Mouse (Mus musculus) intestine, postnatal 0 days (tissue): ENCODE measurements at regions not wholly inside any gene's neighbourhood (a gene's known extent, or its start where the extent isn't known, plus 50 kb on each side); places are given as distances from the start of the nearest gene placed in this dataset.
A peak's percentile ranks its signal among the peaks of the same experiment; 100 is the strongest.
"Not testable (repeated sequence)": the region's sequence is repeated elsewhere in the genome, so short reads cannot be mapped to it uniquely, and the experiment has no call there.

Experiments
- ATAC-seq: fragments of 200-750 bp; cut with Nextera tagmentation; 2 replicates; pipeline ENCODE4 v1.8.0; 2017; ENCODE audit warnings: mild to moderate bottlenecking, moderate TSS enrichment, moderate library complexity
- H3K27ac ChIP-seq: fragments of 300-500 bp; sonication (generic); 2 replicates; pipeline ENCODE4 v1.5.1; 2014; ENCODE audit warnings: mild to moderate bottlenecking, low read depth, low read length, moderate library complexity
- H3K27me3 ChIP-seq: fragments of 300-500 bp; sonication (generic); replicated peaks from 2 replicates; pipeline ENCODE4 v1.6.1; 2014; ENCODE audit warnings: low read length, mixed read lengths; ENCODE audit not compliant: control insufficient read depth, insufficient read depth
- H3K36me3 ChIP-seq: fragments of 300-500 bp; sonication (generic); 2 replicates; pipeline ENCODE4 v1.6.1; 2014; ENCODE audit warnings: mild to moderate bottlenecking, moderate library complexity; ENCODE audit not compliant: control insufficient read depth, insufficient read depth
- H3K4me1 ChIP-seq: fragments of 300-500 bp; sonication (generic); replicated peaks from 2 replicates; pipeline ENCODE4 v1.6.1; 2014; ENCODE audit warnings: antibody characterized with exemption, low read length, mixed read lengths; ENCODE audit not compliant: control insufficient read depth, insufficient read depth
- H3K4me2 ChIP-seq: fragments of 300-500 bp; sonication (generic); replicated peaks from 2 replicates; pipeline ENCODE4 v1.6.1; 2014; ENCODE audit warnings: low read depth, mild to moderate bottlenecking, moderate library complexity
- H3K4me3 ChIP-seq: fragments of 300-500 bp; sonication (generic); 2 replicates; pipeline ENCODE4 v1.5.1; 2014; ENCODE audit warnings: low read depth, low read length
- H3K9ac ChIP-seq: fragments of 300-500 bp; sonication (generic); 2 replicates; pipeline ENCODE4 v1.6.1; 2014; ENCODE audit warnings: mild to moderate bottlenecking, low read depth, low read length
- H3K9me3 ChIP-seq: fragments of 300-500 bp; sonication (generic); 2 replicates; pipeline ENCODE4 v1.6.1; 2016; ENCODE audit warnings: mixed run types; ENCODE audit not compliant: control insufficient read depth
- WGBS: fragments of 180-500 bp; shearing (Covaris S2); extraction: QIAGEN DNeasy Blood & Tissue Kit; methylation state at CpG from one replicate; pipeline ENCODE4 v1.1.7; 2014; 5-methylcytosine and 5-hydroxymethylcytosine counted together

GRCm38 (mm10) chr4:146263038-146263685 lies 106.5 kb downstream of the Zfp600 start:
- Histone ChIP-seq H3K4me2 (peak overlapping the region; percentile 55), H3K4me3 (peak overlapping the region; percentile 21; the same call in 1 of the 2 replicates)
- not testable (repeated sequence) for H3K27me3 ChIP-seq, H3K27ac ChIP-seq, H3K36me3 ChIP-seq, H3K9me3 ChIP-seq, H3K9ac ChIP-seq, H3K4me1 ChIP-seq
- WGBS, result 8% methylated on average over 26 of the region's 51 CpGs
- ATAC-seq, result peak; percentile 65

- WGBS, result 53% methylated on average over 2 of the region's 5 CpGs
- not testable (repeated sequence) for H3K4me1 ChIP-seq, H3K27ac ChIP-seq, H3K4me3 ChIP-seq, H3K9ac ChIP-seq, H3K27me3 ChIP-seq, H3K36me3 ChIP-seq, H3K9me3 ChIP-seq, ATAC-seq
- peak overlapping the region; percentile 55; the same call in 1 of the 2 replicates for H3K4me2 ChIP-seq
These were observed 107.2 kb downstream of the Zfp600 start for GRCm38 (mm10) chr4:146263790-146264189.

- not testable (repeated sequence) for ATAC-seq, H3K9ac ChIP-seq, H3K27me3 ChIP-seq, H3K4me3 ChIP-seq, H3K4me1 ChIP-seq, H3K36me3 ChIP-seq, H3K4me2 ChIP-seq, H3K27ac ChIP-seq, H3K9me3 ChIP-seq
- no CpG with 5 or more reads among the region's 14 CpGs for WGBS
These were observed 113.6 kb downstream of the Zfp600 start for GRCm38 (mm10) chr4:146270119-146270747.
